Mouse (Mus musculus) stomach, postnatal 0 days (tissue): ENCODE results near the gene Tex2. TPM values are rescaled to one million over a fixed set of nuclear protein-coding genes. Genes with fewer than 3 reads are reported as not detected.

Experiments
- ATAC-seq: fragments of 200-750 bp; cut with Nextera tagmentation; 2 replicates; pipeline ENCODE4 v1.8.0; 2017; ENCODE audit not compliant: low FRiP score, low TSS enrichment
- DNase-seq: peaks from one replicate; pipeline ENCODE4 v3.0.0-alpha.2; 2016; ENCODE audit warnings: low spot score
- H3K27ac ChIP-seq: fragments of 300-500 bp; sonication (generic); replicated peaks from 2 replicates; pipeline ENCODE4 v1.5.1; 2014; ENCODE audit warnings: mild to moderate bottlenecking, control low read depth
- H3K27me3 ChIP-seq: fragments of 300-500 bp; sonication (generic); 2 replicates; pipeline ENCODE4 v1.6.1; 2014; ENCODE audit warnings: low read length; ENCODE audit not compliant: control insufficient read depth, insufficient read depth
- H3K36me3 ChIP-seq: fragments of 300-500 bp; sonication (generic); 2 replicates; pipeline ENCODE4 v1.6.1; 2014; ENCODE audit warnings: low read length, mixed read lengths; ENCODE audit not compliant: control insufficient read depth, insufficient read depth
- H3K4me1 ChIP-seq: fragments of 300-500 bp; sonication (generic); replicated peaks from 2 replicates; pipeline ENCODE4 v1.6.1; 2014; ENCODE audit warnings: antibody characterized with exemption; ENCODE audit not compliant: control insufficient read depth, insufficient read depth
- H3K4me2 ChIP-seq: fragments of 300-500 bp; sonication (generic); replicated peaks from 2 replicates; pipeline ENCODE4 v1.6.1; 2014; ENCODE audit warnings: low read depth, mild to moderate bottlenecking, control low read depth, moderate library complexity
- H3K4me3 ChIP-seq: fragments of 300-500 bp; sonication (generic); 2 replicates; pipeline ENCODE4 v1.5.1; 2014; ENCODE audit warnings: low read depth, low read length, control low read depth
- H3K9ac ChIP-seq: fragments of 300-500 bp; sonication (generic); 2 replicates; pipeline ENCODE4 v1.6.1; 2014; ENCODE audit warnings: mild to moderate bottlenecking, low read length, control low read depth, mixed read lengths
- H3K9me3 ChIP-seq: fragments of 300-500 bp; sonication (generic); 2 replicates; pipeline ENCODE4 v1.6.1; 2016; ENCODE audit warnings: low read length; ENCODE audit not compliant: control insufficient read depth
- CTCF ChIP-seq: IDR thresholded peaks from 2 replicates; pipeline ENCODE4 v1.5.1; 2016; ENCODE audit warnings: antibody characterized with exemption, low read depth, mild to moderate bottlenecking, moderate library complexity
- EP300 ChIP-seq: optimal IDR thresholded peaks from 2 replicates; pipeline ENCODE3; 2016; ENCODE audit warnings: antibody characterized with exemption
- WGBS: fragments of 180-500 bp; shearing (Covaris S2); extraction: QIAGEN DNeasy Blood & Tissue Kit; methylation state at CpG from one replicate; pipeline ENCODE4 v1.1.7; 2014; 5-methylcytosine and 5-hydroxymethylcytosine counted together
- polyA plus RNA-seq: library from polyadenylated mRNA; unstranded; fragments of >200 nt; fragmentation: Nextera tagmentation; extraction: Ambion mirVana; gene quantifications from 2 replicates; pipeline ENCODE4 v1.2.1, GENCODE M21; 2015

Gene Tex2
- polyA plus RNA-seq, 1 experiment from 2014 or later = 11.6 TPM

- no peak for DNase-seq
- TF ChIP-seq EP300 (no peak), CTCF (no peak)
- Histone ChIP-seq H3K4me1 (no peaks in the 10 kb centered on the region), H3K36me3 (peaks cover 10% of the 10 kb centered on the region), H3K27me3 (no peaks in the 10 kb centered on the region), H3K4me3 (no peak overlapping the region), H3K27ac (no peak overlapping the region), H3K9ac (no peak overlapping the region), H3K9me3 (no peaks in the 10 kb centered on the region), H3K4me2 (no peak overlapping the region)
- 15% methylated on average over 1 of the region's 1 CpGs for WGBS
- no peak for ATAC-seq
Measured at GRCm38 (mm10) chr11:106527926-106528325, 85.3 kb downstream of the Tex2 start.

GRCm38 (mm10) chr11:106527147-106527821 lies 85.9 kb downstream of the Tex2 start:
- Histone ChIP-seq H3K9ac (no peak overlapping the region), H3K27ac (no peak overlapping the region), H3K27me3 (no peaks in the 10 kb centered on the region), H3K9me3 (no peaks in the 10 kb centered on the region), H3K4me2 (no peak overlapping the region), H3K4me1 (no peaks in the 10 kb centered on the region), H3K36me3 (peaks cover 10% of the 10 kb centered on the region), H3K4me3 (no peak overlapping the region)
- WGBS = 64% methylated on average over 10 of the region's 10 CpGs
- TF ChIP-seq CTCF (no peak), EP300 (no peak)
- ATAC-seq (no peak), DNase-seq (no peak)

DNA sequence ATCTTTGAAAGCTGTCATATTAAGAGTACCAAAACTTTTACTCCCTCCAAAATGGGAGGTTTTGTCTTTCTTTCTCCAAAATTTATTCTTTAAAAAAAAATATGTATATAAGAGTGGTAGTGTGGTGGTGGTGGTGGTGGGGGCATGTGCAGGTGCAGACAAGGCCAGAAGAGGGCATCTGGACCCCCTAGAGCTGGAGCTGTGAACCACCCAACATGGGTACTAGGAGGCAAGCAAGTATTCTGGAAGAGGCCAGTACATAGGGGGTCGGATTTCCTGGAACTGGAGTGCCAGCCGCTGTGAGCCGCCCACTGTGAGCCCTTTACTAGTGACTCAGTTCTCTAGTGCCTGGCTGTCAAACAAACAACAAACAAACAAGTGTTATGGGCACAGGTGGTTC lies 90.7 kb downstream of the Tex2 start:
- no peak overlapping the region for H3K9ac ChIP-seq
- WGBS = 69% methylated on average over 3 of the region's 3 CpGs
- H3K9me3 ChIP-seq = no peaks in the 10 kb centered on the region
- H3K36me3 ChIP-seq = no peaks in the 10 kb centered on the region; the same call in 1 of the 2 replicates
- DNase-seq (no peak), ATAC-seq (no peak)
- TF ChIP-seq CTCF = peak; percentile 29; the same call in 1 of the 2 replicates
- no peak for TF ChIP-seq EP300
- H3K4me1 ChIP-seq = no peaks in the 10 kb centered on the region
- no peak overlapping the region for H3K4me2 ChIP-seq
- no peak overlapping the region for H3K4me3 ChIP-seq
- no peaks in the 10 kb centered on the region for H3K27me3 ChIP-seq
- no peak overlapping the region for H3K27ac ChIP-seq

GRCm38 (mm10) chr11:106521612-106522011 lies 91.6 kb downstream of the Tex2 start:
- no peak overlapping the region for H3K4me3 ChIP-seq
- WGBS = 70% methylated on average over 4 of the region's 4 CpGs
- H3K4me2 ChIP-seq = no peak overlapping the region
- no peaks in the 10 kb centered on the region for H3K4me1 ChIP-seq
- no peak overlapping the region for H3K27ac ChIP-seq
- ATAC-seq (no peak), DNase-seq (no peak)
- H3K9ac ChIP-seq = no peak overlapping the region
- no peaks in the 10 kb centered on the region for H3K27me3 ChIP-seq
- no peaks in the 10 kb centered on the region for H3K36me3 ChIP-seq
- TF ChIP-seq CTCF = no peak
- TF ChIP-seq EP300 = no peak
- H3K9me3 ChIP-seq = no peaks in the 10 kb centered on the region

- Histone ChIP-seq H3K4me1 (no peaks in the 10 kb centered on the region), H3K9ac (no peak overlapping the region), H3K27me3 (no peaks in the 10 kb centered on the region), H3K4me2 (no peak overlapping the region), H3K36me3 (no peaks in the 10 kb centered on the region), H3K9me3 (no peaks in the 10 kb centered on the region), H3K27ac (no peak overlapping the region), H3K4me3 (no peak overlapping the region)
- TF ChIP-seq EP300 (no peak), CTCF (no peak)
- ATAC-seq = no peak
- DNase-seq = no peak
- WGBS = 68% methylated on average over 3 of the region's 3 CpGs
Measured at GRCm38 (mm10) chr11:106520404-106520803, 92.8 kb downstream of the Tex2 start.

DNA sequence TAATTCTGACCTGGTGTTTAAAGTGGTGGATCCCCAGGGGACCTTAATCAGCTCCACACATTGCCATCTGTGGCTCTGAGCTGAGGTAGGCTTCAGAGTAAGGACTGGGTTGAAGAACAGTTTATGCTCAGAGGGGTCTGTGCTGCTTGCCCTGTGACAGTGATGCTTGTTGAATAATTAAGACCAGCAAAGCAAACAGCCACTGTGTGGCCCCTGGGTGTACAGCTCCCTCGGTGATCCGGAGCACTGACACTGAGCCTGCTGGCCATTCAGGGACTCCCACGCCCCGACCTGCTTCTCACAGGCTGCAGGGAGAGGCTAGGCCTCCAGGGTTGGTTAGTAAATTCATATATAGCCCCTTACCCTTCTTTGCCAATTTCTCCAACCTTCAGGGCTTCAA lies 93.7 kb downstream of the Tex2 start:
- ATAC-seq = no peak
- 69% methylated on average over 4 of the region's 4 CpGs for WGBS
- TF ChIP-seq CTCF (no peak), EP300 (no peak)
- H3K4me3 ChIP-seq = no peak overlapping the region
- no peaks in the 10 kb centered on the region for H3K9me3 ChIP-seq
- no peaks in the 10 kb centered on the region for H3K27me3 ChIP-seq
- no peak overlapping the region for H3K27ac ChIP-seq
- DNase-seq = no peak
- no peak overlapping the region for H3K4me2 ChIP-seq
- H3K4me1 ChIP-seq = no peaks in the 10 kb centered on the region
- H3K36me3 ChIP-seq = no peaks in the 10 kb centered on the region
- H3K9ac ChIP-seq = no peak overlapping the region
